Mouse (Mus musculus) adrenal gland, postnatal 25 days (tissue): ENCODE measurements at regions not wholly inside any gene's neighbourhood (a gene's known extent, or its start where the extent isn't known, plus 50 kb on each side); places are given as distances from the start of the nearest gene placed in this dataset.
"Not testable (repeated sequence)": the region's sequence is repeated elsewhere in the genome, so short reads cannot be mapped to it uniquely, and the experiment has no call there.

Source experiments
- DNase-seq: peaks from one replicate; pipeline ENCODE4 v3.0.0; 2021; ENCODE audit warnings: mixed read lengths

GRCm38 (mm10) chr1:149463930-149464329 lies 497.2 kb downstream of the Pla2g4a start:
- DNase-seq: no peak

- no peak for DNase-seq
Observed at GRCm38 (mm10) chr1:149449801-149450493, 511.1 kb downstream of the Pla2g4a start.

- DNase-seq: no peak
Observed at GRCm38 (mm10) chr1:149448516-149448915, 512.6 kb downstream of the Pla2g4a start.

GRCm38 (mm10) chr1:149411009-149411408 lies 550.1 kb downstream of the Pla2g4a start:
- no peak for DNase-seq

- no peak for DNase-seq
Observed at GRCm38 (mm10) chr1:149405367-149405766, 555.7 kb downstream of the Pla2g4a start.

GRCm38 (mm10) chr1:149388706-149389105 lies 572.4 kb downstream of the Pla2g4a start:
- DNase-seq: peak; percentile 0

- DNase-seq: no peak
Observed at GRCm38 (mm10) chr1:149351338-149351907, 609.7 kb downstream of the Pla2g4a start.

- DNase-seq: no peak
Observed at GRCm38 (mm10) chr1:149347359-149347758, 613.7 kb downstream of the Pla2g4a start.

GRCm38 (mm10) chr1:149338158-149338557 lies 622.9 kb downstream of the Pla2g4a start:
- no peak for DNase-seq

- no peak for DNase-seq
Observed at GRCm38 (mm10) chr1:149332239-149332638, 628.9 kb downstream of the Pla2g4a start.

- DNase-seq: no peak
Observed at GRCm38 (mm10) chr1:149327171-149327570, 633.9 kb downstream of the Pla2g4a start.

GRCm38 (mm10) chr1:149323095-149323494 lies 638.0 kb downstream of the Pla2g4a start:
- no peak for DNase-seq

GRCm38 (mm10) chr1:149289725-149290124 lies 671.4 kb downstream of the Pla2g4a start:
- no peak for DNase-seq

GRCm38 (mm10) chr1:149274932-149275331 lies 686.2 kb downstream of the Pla2g4a start:
- DNase-seq: no peak

GRCm38 (mm10) chr1:149256866-149257265 lies 704.2 kb downstream of the Pla2g4a start:
- no peak for DNase-seq

GRCm38 (mm10) chr1:149254141-149254540 lies 706.9 kb downstream of the Pla2g4a start:
- DNase-seq: no peak

GRCm38 (mm10) chr1:149238329-149239015 lies 722.6 kb downstream of the Pla2g4a start:
- no peak for DNase-seq

GRCm38 (mm10) chr1:149227170-149227569 lies 733.9 kb downstream of the Pla2g4a start:
- DNase-seq: not testable (repeated sequence)

GRCm38 (mm10) chr1:149226400-149226799 lies 734.7 kb downstream of the Pla2g4a start:
- DNase-seq: no peak

- DNase-seq: no peak
Observed at GRCm38 (mm10) chr1:149202631-149203030, 758.5 kb downstream of the Pla2g4a start.

GRCm38 (mm10) chr1:149199284-149199683 lies 761.8 kb downstream of the Pla2g4a start:
- no peak for DNase-seq

- no peak for DNase-seq
Observed at GRCm38 (mm10) chr1:149198854-149199253, 762.2 kb downstream of the Pla2g4a start.
